Mouse (Mus musculus): ENCODE results near the gene Oser1. TPM values are rescaled to one million over a fixed set of nuclear protein-coding genes. Genes with fewer than 3 reads are reported as not detected.

Gene Oser1
- polyA plus RNA-seq, 1 experiment from 2014 or later: 77.3 TPM

DNA sequence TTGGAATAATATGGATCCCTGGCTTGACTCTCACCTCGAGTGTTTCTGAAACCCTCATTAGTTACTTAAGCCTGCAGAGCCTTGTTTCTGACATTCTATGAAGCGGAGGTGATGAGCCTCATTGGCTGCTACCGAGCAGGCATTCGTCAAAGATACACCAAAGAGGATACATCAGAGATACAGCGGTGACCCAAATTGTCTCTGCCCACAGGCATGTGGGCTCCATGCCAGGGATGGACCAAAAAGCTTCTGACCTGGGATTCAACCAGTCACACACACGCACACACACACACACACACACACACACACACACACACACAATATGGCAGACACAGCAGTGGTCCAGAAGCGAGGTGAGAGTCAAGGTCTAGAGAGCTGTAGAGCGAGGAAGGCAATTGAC lies 43.3 kb downstream of the Oser1 start:
- H3K4me1 ChIP-seq (replicated peaks; ENCODE audit: control insufficient read depth, insufficient read depth, low read length): no peaks in the 10 kb centered on the region
- no peak overlapping the region for H3K27ac ChIP-seq (ENCODE audit: low read length)
- H3K9me3 ChIP-seq (ENCODE audit: control insufficient read depth, low read length): no peaks in the 10 kb centered on the region
- H3K9ac ChIP-seq (replicated peaks; ENCODE audit: low read depth, low read length): no peak overlapping the region
- no peak for ATAC-seq
- no peaks in the 10 kb centered on the region for H3K36me3 ChIP-seq (ENCODE audit: control insufficient read depth, insufficient read depth)
- H3K4me2 ChIP-seq (ENCODE audit: low read length): no peak overlapping the region
- peaks cover 6% of the 10 kb centered on the region for H3K27me3 ChIP-seq (replicated peaks; ENCODE audit: control insufficient read depth, insufficient read depth, low read length)
- WGBS: 80% methylated on average over 8 of the region's 8 CpGs
- no peak overlapping the region for H3K4me3 ChIP-seq (replicated peaks; ENCODE audit: low read length)

DNA sequence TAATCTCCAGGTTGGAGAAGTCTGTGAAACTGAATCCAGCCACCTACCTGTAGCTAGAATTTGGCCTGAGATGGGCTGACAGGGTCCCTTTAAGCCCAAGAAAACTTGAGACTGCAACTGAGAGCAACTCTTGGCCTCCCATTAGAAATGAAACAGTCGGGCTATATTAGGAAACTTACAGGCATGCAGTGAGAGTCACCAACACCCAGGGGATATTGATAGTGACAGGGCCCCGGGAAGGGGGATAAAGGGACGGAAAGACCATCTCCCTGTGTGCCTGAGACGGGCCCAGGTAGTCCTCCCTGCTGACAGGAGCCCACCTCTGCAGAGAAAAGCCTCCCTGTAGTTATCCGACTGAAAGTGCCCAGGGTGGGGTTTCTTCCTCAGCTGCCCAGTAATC lies 45.1 kb downstream of the Oser1 start:
- ATAC-seq: no peak
- Histone ChIP-seq H3K9me3 (ENCODE audit: control insufficient read depth, low read length) (no peaks in the 10 kb centered on the region), H3K4me1 (replicated peaks; ENCODE audit: control insufficient read depth, insufficient read depth, low read length) (no peaks in the 10 kb centered on the region), H3K4me2 (ENCODE audit: low read length) (no peak overlapping the region), H3K27me3 (replicated peaks; ENCODE audit: control insufficient read depth, insufficient read depth, low read length) (peaks cover 20% of the 10 kb centered on the region), H3K9ac (replicated peaks; ENCODE audit: low read depth, low read length) (no peak overlapping the region), H3K27ac (ENCODE audit: low read length) (no peak overlapping the region), H3K4me3 (replicated peaks; ENCODE audit: low read length) (no peak overlapping the region), H3K36me3 (ENCODE audit: control insufficient read depth, insufficient read depth) (no peaks in the 10 kb centered on the region)
- WGBS: 81% methylated on average over 5 of the region's 5 CpGs

DNA sequence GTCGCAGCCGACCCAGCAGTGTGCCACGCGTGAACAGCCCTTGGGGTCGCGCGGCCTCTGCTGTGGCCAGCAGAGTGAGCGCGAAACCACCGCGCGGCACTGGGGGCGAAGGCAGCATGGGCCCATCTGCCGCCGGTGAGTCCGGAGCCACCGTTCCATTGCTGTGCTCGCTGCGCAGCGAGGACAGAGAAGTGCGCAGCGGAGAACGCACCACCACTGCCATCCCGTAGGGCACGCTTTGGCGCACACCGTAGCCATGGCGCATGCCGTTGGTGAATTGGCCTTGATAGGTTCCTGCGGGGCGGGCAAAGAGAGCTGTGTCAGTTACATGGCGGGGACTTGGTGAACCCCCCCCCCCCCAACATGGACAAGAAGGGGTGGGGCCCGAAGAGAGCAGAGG lies 48.4 kb downstream of the Oser1 start:
- no peaks in the 10 kb centered on the region for H3K36me3 ChIP-seq (ENCODE audit: control insufficient read depth, insufficient read depth)
- H3K4me2 ChIP-seq (ENCODE audit: low read length): no peak overlapping the region
- peaks cover 20% of the 10 kb centered on the region for H3K27me3 ChIP-seq (replicated peaks; ENCODE audit: control insufficient read depth, insufficient read depth, low read length)
- H3K4me3 ChIP-seq (replicated peaks; ENCODE audit: low read length): no peak overlapping the region
- H3K4me1 ChIP-seq (replicated peaks; ENCODE audit: control insufficient read depth, insufficient read depth, low read length): no peaks in the 10 kb centered on the region
- no peak overlapping the region for H3K27ac ChIP-seq (ENCODE audit: low read length)
- no peaks in the 10 kb centered on the region for H3K9me3 ChIP-seq (ENCODE audit: control insufficient read depth, low read length)
- no peak for ATAC-seq
- 41% methylated on average over 33 of the region's 33 CpGs for WGBS
- no peak overlapping the region for H3K9ac ChIP-seq (replicated peaks; ENCODE audit: low read depth, low read length)

DNA sequence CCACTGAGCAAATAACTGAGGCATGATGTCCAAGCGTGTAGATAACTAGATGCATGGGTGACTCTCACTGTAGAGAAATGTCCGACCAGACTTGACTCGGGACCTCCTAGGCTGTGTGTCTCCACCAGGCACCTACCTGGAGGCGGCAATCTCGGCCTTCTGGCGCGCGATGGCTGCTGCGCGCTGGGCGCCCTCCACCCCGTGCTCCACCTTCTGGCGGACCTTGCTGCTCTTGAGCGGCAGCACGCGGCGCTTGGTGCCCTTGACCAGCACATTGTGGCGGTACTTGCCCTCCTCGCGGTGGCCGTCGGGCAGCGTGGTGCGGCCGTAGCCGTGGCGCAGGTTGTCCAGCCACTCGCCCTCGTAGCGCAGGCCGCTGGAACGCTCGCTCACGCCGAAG lies 49.0 kb downstream of the Oser1 start:
- Histone ChIP-seq H3K27ac (ENCODE audit: low read length) (no peak overlapping the region), H3K4me3 (replicated peaks; ENCODE audit: low read length) (no peak overlapping the region), H3K36me3 (ENCODE audit: control insufficient read depth, insufficient read depth) (no peaks in the 10 kb centered on the region), H3K27me3 (replicated peaks; ENCODE audit: control insufficient read depth, insufficient read depth, low read length) (peaks cover 20% of the 10 kb centered on the region), H3K4me2 (ENCODE audit: low read length) (no peak overlapping the region), H3K4me1 (replicated peaks; ENCODE audit: control insufficient read depth, insufficient read depth, low read length) (no peaks in the 10 kb centered on the region), H3K9me3 (ENCODE audit: control insufficient read depth, low read length) (no peaks in the 10 kb centered on the region), H3K9ac (replicated peaks; ENCODE audit: low read depth, low read length) (no peak overlapping the region)
- no peak for ATAC-seq
- 29% methylated on average over 35 of the region's 35 CpGs for WGBS

DNA sequence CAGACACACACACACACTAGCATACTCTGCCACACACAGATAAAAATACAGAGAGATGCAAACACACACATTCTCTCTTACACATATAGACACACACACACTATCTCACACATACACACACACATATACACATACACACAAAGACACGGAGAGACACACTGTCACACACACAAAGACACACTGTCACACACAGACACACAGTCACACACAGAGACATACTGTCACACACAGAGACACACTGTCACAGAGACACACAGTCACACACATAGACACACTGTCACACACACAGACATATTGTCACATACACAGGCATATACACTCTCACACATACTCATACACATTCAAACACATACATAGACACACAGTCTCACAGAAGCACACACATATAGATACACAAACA lies 51.9 kb downstream of the Oser1 start:
- Histone ChIP-seq H3K9me3 (ENCODE audit: control insufficient read depth, low read length) (no peaks in the 10 kb centered on the region), H3K27me3 (replicated peaks; ENCODE audit: control insufficient read depth, insufficient read depth, low read length) (peaks cover 20% of the 10 kb centered on the region), H3K27ac (ENCODE audit: low read length) (no peak overlapping the region), H3K4me1 (replicated peaks; ENCODE audit: control insufficient read depth, insufficient read depth, low read length) (no peaks in the 10 kb centered on the region), H3K4me2 (ENCODE audit: low read length) (no peak overlapping the region), H3K9ac (replicated peaks; ENCODE audit: low read depth, low read length) (no peak overlapping the region), H3K4me3 (replicated peaks; ENCODE audit: low read length) (no peak overlapping the region), H3K36me3 (ENCODE audit: control insufficient read depth, insufficient read depth) (no peaks in the 10 kb centered on the region)
- ATAC-seq: no peak
- 83% methylated on average over 1 of the region's 1 CpGs for WGBS

DNA sequence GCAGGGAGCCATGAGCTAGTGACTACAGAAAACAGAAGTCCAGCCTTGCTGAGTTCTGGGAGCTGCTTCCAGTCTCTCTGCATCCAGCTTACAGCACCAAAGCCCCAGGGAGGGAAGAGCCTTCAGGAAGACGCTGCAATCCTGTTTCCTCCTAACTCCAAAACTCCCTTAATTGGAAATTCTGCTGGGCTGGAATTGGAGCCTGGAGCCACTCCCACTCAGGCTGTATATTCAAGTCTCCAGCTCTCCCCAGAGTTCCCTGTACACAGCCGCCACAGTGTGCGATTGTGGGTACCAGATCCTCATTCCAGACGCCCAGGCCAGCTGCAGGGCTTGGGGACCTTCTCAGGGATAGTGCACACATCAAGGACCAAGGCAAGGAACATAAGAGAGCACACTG lies 54.3 kb downstream of the Oser1 start:
- H3K36me3 ChIP-seq (ENCODE audit: control insufficient read depth, insufficient read depth): no peaks in the 10 kb centered on the region
- no peak for ATAC-seq
- no peak overlapping the region for H3K4me3 ChIP-seq (replicated peaks; ENCODE audit: low read length)

DNA sequence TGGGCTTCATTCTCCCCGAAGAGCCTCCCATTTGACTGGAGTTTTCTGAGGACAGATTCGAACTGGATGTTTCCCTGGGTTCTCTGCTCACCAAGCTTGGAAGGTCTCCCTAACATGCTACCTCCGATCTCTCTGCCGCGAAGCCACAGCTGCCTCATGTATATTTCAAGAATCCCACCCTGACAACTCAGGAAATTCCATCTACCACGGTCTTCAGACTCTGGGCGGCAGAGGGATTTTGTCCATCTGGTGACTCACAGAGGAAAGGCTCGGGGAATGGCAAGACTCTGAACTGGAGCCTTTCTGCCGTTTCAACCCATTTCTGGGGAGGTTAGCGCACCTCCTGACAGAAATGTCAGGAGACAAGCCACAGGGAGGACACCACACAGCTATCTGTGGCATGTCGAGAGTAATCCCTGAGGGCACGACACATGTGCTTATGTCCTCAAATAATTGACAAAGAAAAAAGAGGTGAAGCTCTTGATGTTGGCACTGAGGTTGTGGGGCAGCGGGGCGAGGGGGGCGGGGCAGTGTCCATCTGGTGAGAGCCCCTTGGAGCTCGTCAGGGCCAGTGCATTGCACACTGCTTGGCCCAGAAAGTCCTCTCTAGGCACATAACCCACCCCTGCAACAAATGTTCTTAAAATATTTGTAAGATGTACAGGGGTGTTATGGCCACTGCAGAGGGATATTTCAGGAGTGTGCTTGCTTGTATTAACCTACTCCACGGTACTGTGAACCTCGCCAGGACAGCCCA lies 59.5 kb downstream of the Oser1 start:
- no peak overlapping the region for H3K9ac ChIP-seq (replicated peaks; ENCODE audit: low read depth, low read length)
- H3K27me3 ChIP-seq (replicated peaks; ENCODE audit: control insufficient read depth, insufficient read depth, low read length): no peaks in the 10 kb centered on the region
- H3K36me3 ChIP-seq (ENCODE audit: control insufficient read depth, insufficient read depth): no peaks in the 10 kb centered on the region
- no peaks in the 10 kb centered on the region for H3K9me3 ChIP-seq (ENCODE audit: control insufficient read depth, low read length)
- ATAC-seq: no peak
- no peaks in the 10 kb centered on the region for H3K4me1 ChIP-seq (replicated peaks; ENCODE audit: control insufficient read depth, insufficient read depth, low read length)
- no peak overlapping the region for H3K4me2 ChIP-seq (ENCODE audit: low read length)
- H3K4me3 ChIP-seq (replicated peaks; ENCODE audit: low read length): no peak overlapping the region
- no peak overlapping the region for H3K27ac ChIP-seq (ENCODE audit: low read length)
- WGBS: 82% methylated on average over 18 of the region's 18 CpGs

More for the DNA sequence above, 54.3 kb downstream of the Oser1 start:
- H3K9ac ChIP-seq (replicated peaks; ENCODE audit: low read depth, low read length): no peak overlapping the region
- no peak overlapping the region for H3K4me2 ChIP-seq (ENCODE audit: low read length)
- peaks cover 3% of the 10 kb centered on the region; the same call in 1 of the 2 replicates for H3K27me3 ChIP-seq (replicated peaks; ENCODE audit: control insufficient read depth, insufficient read depth, low read length)
- WGBS: 56% methylated on average over 4 of the region's 4 CpGs
- H3K4me1 ChIP-seq (replicated peaks; ENCODE audit: control insufficient read depth, insufficient read depth, low read length): no peaks in the 10 kb centered on the region
- no peak overlapping the region for H3K27ac ChIP-seq (ENCODE audit: low read length)
- no peaks in the 10 kb centered on the region for H3K9me3 ChIP-seq (ENCODE audit: control insufficient read depth, low read length)

DNA sequence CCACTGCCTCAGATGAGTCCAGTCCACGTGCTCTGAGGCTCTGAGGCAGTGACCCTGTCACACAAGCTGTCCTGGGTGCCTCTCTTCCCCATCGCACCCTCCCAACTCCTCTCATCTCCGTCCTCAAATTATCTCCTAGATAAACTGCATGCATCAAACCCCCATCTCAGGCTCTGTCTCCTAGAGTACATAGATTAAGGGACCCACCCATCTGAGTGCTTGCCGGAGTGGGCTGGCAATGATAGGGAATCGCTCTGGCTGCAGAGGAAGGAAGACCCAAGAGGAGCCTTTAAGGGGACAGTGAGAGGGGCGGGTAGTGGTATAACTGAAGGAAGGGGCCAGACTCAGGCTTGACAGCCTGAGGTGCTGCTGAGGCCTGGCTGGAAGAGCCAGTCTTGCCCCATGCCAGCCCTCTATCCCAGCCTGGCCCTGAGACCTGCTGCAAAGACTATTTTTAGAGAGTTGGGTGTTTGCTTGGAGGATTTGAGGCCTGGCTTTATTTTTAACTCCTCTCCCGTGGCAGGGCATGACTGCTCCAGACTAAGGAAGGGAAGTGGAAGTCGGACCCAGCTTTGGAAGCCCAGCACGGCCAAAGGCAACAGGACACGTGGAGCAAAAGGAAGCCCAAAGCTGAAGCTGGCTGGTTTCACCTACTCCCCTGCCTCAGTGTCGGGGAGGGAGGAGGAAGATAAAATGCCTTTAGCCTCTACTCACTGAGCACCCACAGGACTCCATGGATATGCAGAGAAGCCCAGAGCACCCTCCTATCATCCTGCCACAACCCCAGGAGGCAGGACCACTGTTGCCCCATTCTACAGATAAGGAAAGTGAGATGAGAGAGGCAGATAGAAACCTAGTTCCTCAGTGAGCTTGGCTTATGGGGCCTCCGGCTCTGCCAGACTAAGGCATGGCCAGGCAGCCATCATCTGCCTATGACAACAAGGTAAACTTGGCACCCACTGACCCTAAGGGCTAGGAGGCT lies 61.3 kb downstream of the Oser1 start:
- Histone ChIP-seq H3K27ac (ENCODE audit: low read length) (no peak overlapping the region), H3K9ac (replicated peaks; ENCODE audit: low read depth, low read length) (no peak overlapping the region), H3K9me3 (ENCODE audit: control insufficient read depth, low read length) (no peaks in the 10 kb centered on the region), H3K27me3 (replicated peaks; ENCODE audit: control insufficient read depth, insufficient read depth, low read length) (no peaks in the 10 kb centered on the region), H3K36me3 (ENCODE audit: control insufficient read depth, insufficient read depth) (no peaks in the 10 kb centered on the region), H3K4me2 (ENCODE audit: low read length) (no peak overlapping the region), H3K4me1 (replicated peaks; ENCODE audit: control insufficient read depth, insufficient read depth, low read length) (no peaks in the 10 kb centered on the region), H3K4me3 (replicated peaks; ENCODE audit: low read length) (no peak overlapping the region)
- WGBS: 81% methylated on average over 12 of the region's 12 CpGs
- no peak for ATAC-seq

DNA sequence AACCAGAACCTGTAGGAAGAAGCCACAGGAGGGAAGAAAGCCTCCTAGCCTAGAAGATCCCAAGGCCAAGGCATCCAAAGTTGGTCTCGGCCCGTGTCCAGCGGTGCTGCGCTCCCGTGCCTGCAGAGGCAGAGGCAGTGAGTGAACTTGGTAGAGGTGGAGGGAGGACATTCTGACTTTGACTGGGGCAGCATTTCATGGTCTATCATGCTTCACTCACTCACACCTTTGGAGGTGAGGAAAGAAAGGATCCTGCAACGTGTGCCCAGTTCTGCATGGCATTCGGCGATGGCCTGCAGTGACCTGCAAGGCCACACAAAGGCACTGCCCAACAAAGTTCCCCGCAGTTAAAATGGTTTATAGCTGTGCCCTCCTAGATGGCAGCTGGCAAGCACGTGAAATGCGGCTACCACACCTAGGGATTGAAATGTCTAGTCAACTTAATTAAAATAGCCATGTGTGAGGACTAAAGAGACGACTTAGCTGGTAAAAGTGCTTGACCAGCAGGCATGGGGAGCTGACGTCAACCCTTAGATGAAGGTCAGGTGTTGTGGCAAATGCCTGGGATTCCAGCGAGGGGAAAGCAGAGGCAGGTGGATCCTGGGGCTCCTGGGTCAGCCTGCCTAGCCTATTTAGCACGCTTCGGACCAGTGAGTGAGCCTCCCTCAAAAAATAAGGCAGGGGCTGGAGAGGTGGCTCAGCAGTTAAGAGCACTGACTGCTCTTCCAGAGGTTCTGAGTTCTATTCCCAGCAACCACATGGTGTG lies 63.5 kb downstream of the Oser1 start:
- ATAC-seq: no peak
- Histone ChIP-seq H3K4me3 (replicated peaks; ENCODE audit: low read length) (no peak overlapping the region), H3K36me3 (ENCODE audit: control insufficient read depth, insufficient read depth) (no peaks in the 10 kb centered on the region), H3K27me3 (replicated peaks; ENCODE audit: control insufficient read depth, insufficient read depth, low read length) (no peaks in the 10 kb centered on the region), H3K4me1 (replicated peaks; ENCODE audit: control insufficient read depth, insufficient read depth, low read length) (no peaks in the 10 kb centered on the region), H3K9me3 (ENCODE audit: control insufficient read depth, low read length) (no peaks in the 10 kb centered on the region), H3K27ac (ENCODE audit: low read length) (no peak overlapping the region), H3K9ac (replicated peaks; ENCODE audit: low read depth, low read length) (no peak overlapping the region), H3K4me2 (ENCODE audit: low read length) (no peak overlapping the region)
- WGBS: 84% methylated on average over 16 of the region's 16 CpGs
